Mouse (Mus musculus) midbrain, embryonic 14.5 days (tissue): Measurements from ENCODE around the gene Retreg1. TPM values are rescaled to one million over a fixed set of nuclear protein-coding genes. Genes with fewer than 3 reads are reported as not detected.

Experiments
- ATAC-seq: fragments of 200-750 bp; cut with Nextera tagmentation; 2 replicates; pipeline ENCODE4 v1.8.0; 2017; ENCODE audit warnings: moderate number of reproducible peaks, moderate library complexity; ENCODE audit not compliant: low FRiP score, low TSS enrichment
- DNase-seq: peaks from one replicate; pipeline ENCODE4 v3.0.0-alpha.2; 2015
- H3K27ac ChIP-seq: fragments of 300-500 bp; sonication (generic); replicated peaks from 2 replicates; pipeline ENCODE4 v1.5.1; 2014; ENCODE audit warnings: mild to moderate bottlenecking, low read depth, low read length, moderate library complexity
- H3K27me3 ChIP-seq: fragments of 300-500 bp; sonication (generic); 2 replicates; pipeline ENCODE4 v1.6.1; 2014; ENCODE audit warnings: low read length, control low read depth, mixed read lengths; ENCODE audit not compliant: control insufficient read depth, insufficient read depth
- H3K36me3 ChIP-seq: fragments of 300-500 bp; sonication (generic); 2 replicates; pipeline ENCODE4 v1.6.1; 2014; ENCODE audit warnings: low read length, control low read depth; ENCODE audit not compliant: control insufficient read depth, insufficient read depth
- H3K4me1 ChIP-seq: fragments of 300-500 bp; sonication (generic); 2 replicates; pipeline ENCODE4 v1.6.1; 2014; ENCODE audit warnings: mild to moderate bottlenecking, antibody characterized with exemption, low read length, control low read depth; ENCODE audit not compliant: control insufficient read depth, insufficient read depth
- H3K4me2 ChIP-seq: fragments of 300-500 bp; sonication (generic); 2 replicates; pipeline ENCODE4 v1.6.1; 2014; ENCODE audit warnings: mild to moderate bottlenecking, low read length, moderate library complexity
- H3K4me3 ChIP-seq: fragments of 300-500 bp; sonication (generic); replicated peaks from 2 replicates; pipeline ENCODE4 v1.5.1; 2014; ENCODE audit warnings: low read depth, low read length
- H3K9ac ChIP-seq: fragments of 300-500 bp; sonication (generic); replicated peaks from 2 replicates; pipeline ENCODE4 v1.6.1; 2014; ENCODE audit warnings: mild to moderate bottlenecking, low read length, moderate library complexity
- H3K9me3 ChIP-seq: fragments of 300-500 bp; sonication (generic); 2 replicates; pipeline ENCODE4 v1.6.1; 2016; ENCODE audit warnings: low read length, control low read depth, mixed read lengths; ENCODE audit not compliant: control insufficient read depth
- WGBS: fragments of 180-500 bp; shearing (Covaris S2); extraction: QIAGEN DNeasy Blood & Tissue Kit; methylation state at CpG from one replicate; pipeline ENCODE4 v1.1.7; 2014; 5-methylcytosine and 5-hydroxymethylcytosine counted together
- polyA plus RNA-seq: library from polyadenylated mRNA; unstranded; fragments of >200 nt; fragmentation: Nextera tagmentation; extraction: Ambion mirVana; gene quantifications from 2 replicates; pipeline ENCODE4 v1.2.1, GENCODE M21; 2014

Retreg1 gene
- polyA plus RNA-seq, 1 experiment from 2014 or later, result 13.6 TPM

GRCm38 (mm10) chr15:25866106-25866505 is 23.1 kb downstream of the Retreg1 start:
- H3K27ac ChIP-seq, result no peak overlapping the region
- H3K27me3 ChIP-seq, result no peaks in the 10 kb centered on the region
- DNase-seq, result no peak
- no peak overlapping the region for H3K9ac ChIP-seq
- H3K4me2 ChIP-seq, result no peak overlapping the region
- no peak for ATAC-seq
- H3K36me3 ChIP-seq, result no peaks in the 10 kb centered on the region
- H3K9me3 ChIP-seq, result no peaks in the 10 kb centered on the region
- WGBS, result 91% methylated on average over 6 of the region's 6 CpGs
- H3K4me1 ChIP-seq, result no peaks in the 10 kb centered on the region
- H3K4me3 ChIP-seq, result no peak overlapping the region

GRCm38 (mm10) chr15:25869129-25869528 is 26.1 kb downstream of the Retreg1 start:
- H3K9me3 ChIP-seq, result no peaks in the 10 kb centered on the region
- H3K9ac ChIP-seq, result no peak overlapping the region
- no peaks in the 10 kb centered on the region for H3K36me3 ChIP-seq
- H3K4me1 ChIP-seq, result no peaks in the 10 kb centered on the region
- ATAC-seq (no peak), DNase-seq (no peak)
- no peak overlapping the region for H3K27ac ChIP-seq
- no peak overlapping the region for H3K4me2 ChIP-seq
- H3K27me3 ChIP-seq, result no peaks in the 10 kb centered on the region
- H3K4me3 ChIP-seq, result no peak overlapping the region
- WGBS, result 78% methylated on average over 5 of the region's 5 CpGs

- H3K4me1 ChIP-seq, result no peaks in the 10 kb centered on the region
- no peak overlapping the region for H3K4me2 ChIP-seq
- 97% methylated on average over 7 of the region's 7 CpGs for WGBS
Observed at GRCm38 (mm10) chr15:25871470-25871869, 28.5 kb downstream of the Retreg1 start.

GRCm38 (mm10) chr15:25872118-25872517 is 29.1 kb downstream of the Retreg1 start:
- Histone ChIP-seq H3K27ac (no peak overlapping the region), H3K4me2 (no peak overlapping the region), H3K4me1 (no peaks in the 10 kb centered on the region), H3K27me3 (no peaks in the 10 kb centered on the region), H3K9me3 (no peaks in the 10 kb centered on the region), H3K9ac (no peak overlapping the region), H3K4me3 (no peak overlapping the region), H3K36me3 (no peaks in the 10 kb centered on the region)
- 77% methylated on average over 9 of the region's 9 CpGs for WGBS
- DNase-seq (no peak), ATAC-seq (no peak)

More at GRCm38 (mm10) chr15:25871470-25871869, 28.5 kb downstream of the Retreg1 start:
- DNase-seq, result no peak
- H3K36me3 ChIP-seq, result no peaks in the 10 kb centered on the region
- H3K9me3 ChIP-seq, result no peaks in the 10 kb centered on the region
- H3K27me3 ChIP-seq, result no peaks in the 10 kb centered on the region
- no peak for ATAC-seq
- no peak overlapping the region for H3K4me3 ChIP-seq
- no peak overlapping the region for H3K27ac ChIP-seq
- H3K9ac ChIP-seq, result no peak overlapping the region

GRCm38 (mm10) chr15:25872657-25873056 is 29.7 kb downstream of the Retreg1 start:
- no peak for ATAC-seq
- WGBS, result 87% methylated on average over 9 of the region's 9 CpGs
- no peak overlapping the region for H3K9ac ChIP-seq
- H3K36me3 ChIP-seq, result no peaks in the 10 kb centered on the region
- no peak overlapping the region for H3K4me2 ChIP-seq
- H3K4me3 ChIP-seq, result no peak overlapping the region
- H3K27me3 ChIP-seq, result no peaks in the 10 kb centered on the region
- H3K4me1 ChIP-seq, result no peaks in the 10 kb centered on the region
- no peaks in the 10 kb centered on the region for H3K9me3 ChIP-seq
- no peak overlapping the region for H3K27ac ChIP-seq
- no peak for DNase-seq

- WGBS, result 76% methylated on average over 1 of the region's 1 CpGs
- Histone ChIP-seq H3K4me1 (no peaks in the 10 kb centered on the region), H3K4me2 (no peak overlapping the region), H3K36me3 (no peaks in the 10 kb centered on the region), H3K9me3 (no peaks in the 10 kb centered on the region), H3K9ac (no peak overlapping the region), H3K27me3 (no peaks in the 10 kb centered on the region), H3K4me3 (no peak overlapping the region), H3K27ac (no peak overlapping the region)
- DNase-seq, result no peak
- no peak for ATAC-seq
Observed at GRCm38 (mm10) chr15:25873536-25873935, 30.6 kb downstream of the Retreg1 start.

GRCm38 (mm10) chr15:25876601-25877161 is 33.7 kb downstream of the Retreg1 start:
- Histone ChIP-seq H3K27ac (no peak overlapping the region), H3K36me3 (no peaks in the 10 kb centered on the region), H3K4me3 (no peak overlapping the region), H3K27me3 (no peaks in the 10 kb centered on the region), H3K4me1 (no peaks in the 10 kb centered on the region), H3K9ac (no peak overlapping the region), H3K9me3 (no peaks in the 10 kb centered on the region), H3K4me2 (no peak overlapping the region)
- ATAC-seq (no peak), DNase-seq (no peak)
- 53% methylated on average over 15 of the region's 15 CpGs for WGBS

- H3K4me1 ChIP-seq, result no peaks in the 10 kb centered on the region
- no peak overlapping the region for H3K4me3 ChIP-seq
- ATAC-seq, result no peak
- H3K4me2 ChIP-seq, result no peak overlapping the region
- H3K36me3 ChIP-seq, result no peaks in the 10 kb centered on the region
- H3K27me3 ChIP-seq, result no peaks in the 10 kb centered on the region
- H3K27ac ChIP-seq, result no peak overlapping the region
- no peaks in the 10 kb centered on the region for H3K9me3 ChIP-seq
- H3K9ac ChIP-seq, result no peak overlapping the region
- 48% methylated on average over 7 of the region's 7 CpGs for WGBS
- peak; percentile 22 for DNase-seq
Observed at GRCm38 (mm10) chr15:25877798-25878197, 34.8 kb downstream of the Retreg1 start.

- no peaks in the 10 kb centered on the region for H3K4me1 ChIP-seq
- H3K9ac ChIP-seq, result no peak overlapping the region
- DNase-seq (no peak), ATAC-seq (no peak)
- 81% methylated on average over 6 of the region's 6 CpGs for WGBS
- no peak overlapping the region for H3K4me3 ChIP-seq
- no peak overlapping the region for H3K4me2 ChIP-seq
- no peaks in the 10 kb centered on the region for H3K9me3 ChIP-seq
- H3K27me3 ChIP-seq, result no peaks in the 10 kb centered on the region
- no peaks in the 10 kb centered on the region for H3K36me3 ChIP-seq
- no peak overlapping the region for H3K27ac ChIP-seq
Observed at GRCm38 (mm10) chr15:25879229-25879628, 36.2 kb downstream of the Retreg1 start.
